Mouse (Mus musculus) layer of hippocampus, postnatal 25 days (tissue): Measurements from ENCODE around the gene Lmtk2. TPM values are rescaled to one million over a fixed set of nuclear protein-coding genes. Genes with fewer than 3 reads are reported as not detected.
A peak's percentile ranks its signal among the peaks of the same experiment; 100 is the strongest.

ENCODE experiments used
- DNase-seq, 2 experiments: peaks; one replicate each; pipeline ENCODE4 v3.0.0; 2022; ENCODE audit warnings: mixed read lengths in 2 of 2, low spot score in 1 of 2; ENCODE audit errors: extremely low spot score in 1 of 2
- total RNA-seq, 2 experiments: library from RNA; stranded (reverse); gene quantifications; 2 replicates each; pipeline ENCODE4 v1.2.3; 2021

Lmtk2 gene
- total RNA-seq, 2 experiments from 2014 or later: 92.3 to 94.2 TPM

DNA sequence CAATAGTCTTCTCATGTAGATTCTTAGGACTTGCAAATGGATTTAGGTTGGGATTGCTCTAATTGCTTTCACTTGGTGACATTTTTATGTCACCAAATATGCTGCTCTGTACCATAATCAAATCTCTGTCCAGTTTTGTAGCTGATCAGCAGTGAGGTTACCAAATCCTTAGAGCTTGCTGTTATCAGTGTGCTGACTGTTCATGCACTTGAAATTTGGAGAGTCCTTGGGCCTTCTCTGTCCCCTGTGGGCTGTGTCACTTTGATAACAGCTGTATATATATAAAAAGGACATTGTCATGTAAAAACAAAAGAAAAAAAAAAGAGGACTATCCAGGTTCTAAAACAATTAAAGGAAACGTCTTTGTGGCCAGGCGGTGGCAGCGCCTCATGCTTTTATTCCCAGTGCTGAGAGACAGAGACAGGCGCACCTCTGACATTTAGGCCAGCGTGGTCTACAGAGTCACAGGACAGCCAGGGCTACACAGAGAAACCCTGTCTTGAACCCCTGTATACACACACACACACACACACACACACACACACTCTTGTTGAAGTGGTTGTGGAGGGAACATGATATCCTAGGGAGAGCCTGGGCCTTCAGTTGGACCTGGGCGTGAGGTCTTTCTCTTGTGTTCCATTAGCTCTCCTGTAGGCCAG is 5.4 kb downstream of the Lmtk2 start:
- DNase-seq: no peak

DNA sequence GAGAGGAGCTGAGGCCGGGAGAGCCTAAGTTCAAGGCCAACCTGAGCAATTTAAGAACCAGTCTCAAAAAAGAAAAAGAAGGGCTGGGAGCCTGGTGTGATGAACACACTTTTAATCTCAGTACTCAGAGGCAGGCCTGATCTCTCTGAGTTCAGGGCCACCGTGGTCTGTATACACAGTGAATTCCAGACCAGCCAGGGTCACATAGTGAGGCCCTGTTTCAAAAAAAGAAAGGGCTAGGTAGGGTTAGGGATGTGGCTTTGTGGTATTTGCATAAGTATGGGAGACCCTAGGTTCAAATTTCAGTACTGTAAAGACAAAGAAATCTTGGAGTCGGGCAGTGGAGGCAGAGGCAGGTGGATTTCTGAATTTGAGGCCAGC is 5.9 kb downstream of the Lmtk2 start:
- no peak for DNase-seq

DNA sequence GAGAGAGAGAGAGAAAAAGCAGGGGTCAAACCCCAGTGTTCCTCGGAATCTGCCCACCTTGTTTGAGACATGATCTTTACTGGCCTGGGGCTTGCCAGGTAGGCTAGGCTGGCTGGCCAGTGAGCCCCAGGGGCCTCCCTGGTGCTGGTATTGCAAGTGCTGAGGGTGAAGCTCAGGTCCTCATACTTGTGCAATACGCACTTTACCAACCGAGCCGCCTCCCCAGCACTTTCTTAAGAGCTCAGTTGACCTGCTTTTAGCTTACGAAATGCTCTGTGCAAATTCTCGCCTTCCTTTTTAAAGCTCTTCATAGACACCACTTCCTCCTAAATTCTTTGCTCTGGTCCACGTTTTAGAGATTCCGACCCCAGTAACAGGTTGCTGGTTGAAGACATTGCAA is 9.0 kb downstream of the Lmtk2 start:
- DNase-seq: no peak

DNA sequence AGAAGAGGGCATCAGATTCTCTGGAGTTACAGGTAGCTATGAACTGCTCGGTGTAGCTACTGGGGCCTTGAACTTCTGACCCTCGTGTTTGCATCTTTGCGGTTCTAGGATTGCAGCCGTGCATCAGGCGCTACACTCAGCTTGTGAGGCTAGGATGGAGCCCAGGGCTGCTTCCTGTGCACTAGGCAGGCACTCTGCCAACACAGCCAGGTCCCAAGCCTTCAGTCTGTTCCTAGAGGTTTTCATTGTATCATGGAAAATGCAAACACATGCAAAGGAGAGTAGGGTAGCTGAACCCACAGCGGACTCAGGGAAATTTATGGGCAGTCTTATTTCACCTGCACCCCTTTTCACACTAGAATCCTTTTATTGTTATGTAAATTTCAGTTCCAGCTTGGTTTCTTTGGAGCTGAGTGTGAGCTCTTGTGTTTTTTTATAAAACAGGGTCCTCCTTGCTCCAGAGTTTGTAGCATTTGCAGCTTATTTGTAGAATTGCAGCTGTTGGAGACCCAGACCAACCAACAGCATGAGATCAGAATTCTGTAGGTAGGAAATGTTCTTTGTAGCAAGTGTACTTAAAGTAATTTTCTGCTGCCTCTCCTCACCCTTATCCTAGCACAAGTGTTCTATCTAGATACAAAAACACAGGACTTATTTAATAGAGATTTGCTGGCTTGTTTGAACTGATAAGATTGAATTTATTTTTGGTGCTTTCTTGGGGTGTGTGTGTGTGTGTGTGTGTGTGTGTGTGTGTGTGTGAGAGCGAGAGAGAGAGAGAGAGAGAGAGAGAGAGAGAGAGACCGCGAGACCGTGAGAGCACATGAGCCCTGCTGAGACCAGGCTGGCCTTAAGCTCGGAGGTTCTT is 12.6 kb downstream of the Lmtk2 start:
- DNase-seq: no peak

DNA sequence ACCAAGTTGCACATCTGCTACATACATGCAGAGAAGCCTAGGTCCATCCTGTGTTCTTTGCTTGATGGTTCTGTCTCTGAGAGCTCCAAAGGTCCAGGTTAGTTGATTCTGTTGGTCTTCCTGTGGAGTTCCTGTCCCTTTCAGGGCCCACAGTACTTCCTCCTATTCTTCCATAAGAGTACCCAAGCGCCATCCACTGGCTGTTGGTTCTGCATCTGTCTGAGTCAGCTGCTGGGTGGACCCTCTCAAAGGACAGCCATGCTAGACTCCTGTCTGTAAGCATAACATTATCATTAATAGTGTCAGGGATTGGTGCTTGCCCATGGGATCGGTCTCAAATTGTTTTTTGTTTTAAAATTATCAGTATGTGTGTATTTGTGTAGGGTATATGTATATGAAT is 13.8 kb downstream of the Lmtk2 start:
- no peak for DNase-seq

DNA sequence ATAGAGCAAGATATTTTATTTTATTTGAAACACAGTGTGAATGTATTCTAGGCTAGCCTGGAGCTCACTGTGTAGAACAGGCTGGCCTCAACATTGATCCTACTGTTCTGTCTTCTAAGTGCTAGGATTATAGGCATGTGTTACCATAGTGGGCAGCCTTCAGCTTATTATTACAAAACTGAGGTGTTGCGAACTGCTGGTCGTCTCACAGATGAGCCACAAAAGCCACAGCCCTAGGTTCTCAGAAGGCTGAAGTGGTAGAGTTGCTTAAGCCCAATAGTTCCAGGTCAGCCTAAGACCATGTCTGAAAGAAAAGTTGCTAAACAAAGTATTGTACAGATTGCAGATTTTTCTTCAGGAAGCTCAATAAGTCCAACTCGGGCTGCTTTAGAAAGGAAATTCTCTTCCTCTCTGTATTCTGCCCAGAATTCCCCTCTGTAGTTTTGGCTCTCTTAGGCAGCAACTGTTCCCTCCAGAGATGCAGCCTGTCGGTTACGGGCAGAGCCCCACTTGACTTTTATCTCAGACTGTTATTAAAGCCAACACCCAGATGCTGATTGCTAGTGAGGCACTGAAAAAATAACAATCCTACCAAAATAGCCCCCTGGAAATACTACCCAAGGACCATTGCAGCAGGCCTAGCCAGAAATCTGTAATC is 14.9 kb downstream of the Lmtk2 start:
- no peak for DNase-seq

DNA sequence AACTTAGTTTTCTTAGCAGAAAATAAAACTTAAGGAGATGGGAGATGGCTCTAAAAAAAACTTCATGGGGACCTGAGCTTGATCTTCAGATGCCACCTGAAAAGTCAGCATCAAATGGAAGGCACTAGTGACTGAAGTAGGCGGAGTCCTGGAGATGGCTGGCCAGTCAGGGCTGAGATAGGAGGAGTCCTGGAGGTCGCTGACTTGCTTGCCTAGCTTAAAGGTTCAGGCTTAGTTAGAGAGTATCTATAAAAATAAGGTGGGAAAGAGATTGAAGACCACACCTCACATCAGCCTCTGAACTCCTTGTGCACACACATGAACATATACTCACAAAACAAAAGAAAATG is 15.4 kb downstream of the Lmtk2 start:
- no peak for DNase-seq

DNA sequence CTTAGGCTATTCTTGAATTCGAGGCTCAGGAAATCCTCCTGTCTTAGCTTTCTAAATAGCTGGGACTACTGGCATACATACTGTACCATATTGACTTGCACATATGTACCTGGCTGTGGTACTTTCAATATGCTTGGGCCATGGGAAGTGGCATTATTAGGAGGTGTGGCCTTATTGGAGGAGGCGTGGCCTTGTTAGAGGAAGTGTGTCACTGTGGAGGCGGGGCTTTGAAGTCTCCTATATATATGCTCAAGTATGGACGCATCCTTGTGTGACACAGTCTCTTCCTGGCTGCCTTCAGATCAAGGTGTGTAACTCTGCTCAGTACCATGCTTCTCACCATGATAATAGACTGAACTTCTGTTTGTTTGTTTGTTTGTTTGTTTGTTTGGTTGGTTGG is 18.0 kb downstream of the Lmtk2 start:
- no peak for DNase-seq

DNA sequence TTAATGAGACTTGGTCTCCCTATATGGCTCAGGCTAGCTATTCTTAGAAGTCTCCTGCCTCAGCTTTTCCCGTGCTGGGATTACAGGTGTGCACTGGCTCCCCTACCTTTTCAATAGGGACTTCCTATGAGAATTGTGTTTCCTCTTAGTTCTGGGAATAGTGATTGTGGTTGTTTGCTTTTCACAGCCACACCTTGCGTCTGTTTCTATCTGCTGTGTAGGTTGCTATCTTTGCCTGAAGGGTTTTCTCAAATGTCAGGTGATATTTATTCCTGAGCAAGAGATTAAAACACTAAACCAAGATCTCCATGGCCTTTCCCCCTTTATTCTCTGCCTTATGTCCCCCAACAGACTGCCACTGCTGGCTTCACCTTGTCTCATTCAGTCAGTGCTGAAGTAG is 19.1 kb downstream of the Lmtk2 start:
- DNase-seq: no peak

DNA sequence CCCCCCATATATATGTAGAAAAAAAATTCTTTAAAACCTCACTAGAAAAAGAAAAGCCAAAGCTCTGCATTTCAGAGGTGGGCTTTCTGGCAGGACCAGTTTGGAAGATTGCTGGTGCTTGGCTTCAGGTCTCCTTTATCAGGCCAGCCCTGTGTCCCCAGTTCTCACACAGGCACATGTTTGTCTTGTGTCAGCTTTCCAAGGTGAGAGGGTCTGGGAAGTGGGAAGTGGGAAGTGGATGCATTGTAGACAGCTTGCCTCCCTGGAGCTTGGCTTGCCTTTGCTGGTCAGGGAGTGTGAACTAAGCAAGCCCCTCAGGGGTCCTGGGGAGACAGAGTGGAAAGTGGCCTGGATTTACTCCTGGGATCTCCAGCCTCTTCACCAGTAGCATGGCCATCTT is 21.3 kb downstream of the Lmtk2 start:
- no peak for DNase-seq

DNA sequence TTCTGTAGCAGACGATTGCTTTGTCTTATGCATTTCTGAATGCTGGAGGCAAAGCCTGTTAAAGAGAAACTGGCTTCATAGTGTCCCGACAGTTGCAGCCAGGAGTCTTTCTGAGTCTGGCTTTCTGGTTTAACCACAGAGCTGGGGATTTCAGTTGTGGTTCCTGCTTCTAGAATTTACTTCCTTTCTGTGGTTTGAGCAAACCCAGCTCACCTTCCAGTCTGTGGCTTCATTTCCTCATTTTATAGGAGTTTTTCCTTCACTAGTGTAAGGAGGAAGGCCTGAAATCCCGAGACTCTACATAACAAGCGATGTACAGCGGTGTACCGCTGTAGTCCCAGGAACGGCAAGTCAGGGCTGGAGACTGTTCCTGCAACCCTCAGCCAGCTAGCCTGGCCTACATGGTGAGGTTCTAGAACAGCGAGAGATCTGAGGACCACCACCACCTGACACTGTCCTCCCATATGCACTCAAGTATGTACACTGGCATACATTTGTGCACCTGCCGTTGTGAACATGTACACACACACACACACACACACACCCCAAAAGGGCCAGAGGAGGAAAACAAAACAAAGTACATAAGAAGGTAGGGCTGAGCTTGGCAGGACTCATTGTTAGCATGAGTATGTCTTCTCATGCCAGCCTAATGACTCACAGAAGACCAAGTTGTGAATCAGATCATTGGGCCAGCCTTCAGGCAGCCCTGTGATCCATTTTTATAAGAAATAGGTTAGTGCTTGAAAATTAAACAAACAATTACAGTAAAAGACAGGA is 25.9 kb downstream of the Lmtk2 start:
- DNase-seq: no peak

DNA sequence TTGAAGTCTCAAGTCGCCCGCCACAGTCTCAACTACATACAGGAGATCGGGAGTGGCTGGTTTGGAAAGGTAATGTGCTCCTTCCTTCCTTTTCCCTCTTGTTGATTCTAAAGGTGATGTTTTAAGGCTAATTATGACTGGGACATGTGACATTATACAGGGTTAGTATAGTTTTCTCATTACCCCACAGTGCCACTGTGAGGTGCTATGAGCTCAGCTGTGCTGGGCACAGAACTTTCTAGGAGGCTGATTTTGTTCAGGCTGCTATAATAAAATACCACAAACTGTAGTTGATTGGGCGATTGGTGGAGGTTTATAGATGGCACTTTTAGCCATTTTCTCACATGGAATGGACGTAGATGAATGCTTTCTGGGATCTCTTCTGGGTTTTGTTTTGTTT is 43.3 kb downstream of the Lmtk2 start:
- DNase-seq: no peak

DNA sequence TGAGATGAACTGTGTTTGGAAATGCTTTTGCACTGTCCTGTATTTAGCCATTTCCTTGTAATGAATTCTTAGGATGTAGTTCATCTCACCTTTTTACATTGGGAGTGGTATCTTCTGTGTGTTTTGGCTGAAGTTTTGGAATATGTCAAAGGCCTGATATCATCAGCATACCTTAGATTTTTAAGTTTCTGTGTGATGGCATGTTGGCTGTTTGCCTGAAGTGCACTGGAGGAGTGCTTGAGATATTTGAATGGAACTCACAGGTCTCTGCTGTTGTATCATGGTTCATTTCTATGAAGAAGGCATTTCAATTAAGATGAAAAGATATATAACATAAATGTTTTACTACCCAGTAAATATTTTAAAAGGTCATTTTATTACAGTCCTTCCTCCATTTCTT is 46.7 kb downstream of the Lmtk2 start:
- DNase-seq: no peak

DNA sequence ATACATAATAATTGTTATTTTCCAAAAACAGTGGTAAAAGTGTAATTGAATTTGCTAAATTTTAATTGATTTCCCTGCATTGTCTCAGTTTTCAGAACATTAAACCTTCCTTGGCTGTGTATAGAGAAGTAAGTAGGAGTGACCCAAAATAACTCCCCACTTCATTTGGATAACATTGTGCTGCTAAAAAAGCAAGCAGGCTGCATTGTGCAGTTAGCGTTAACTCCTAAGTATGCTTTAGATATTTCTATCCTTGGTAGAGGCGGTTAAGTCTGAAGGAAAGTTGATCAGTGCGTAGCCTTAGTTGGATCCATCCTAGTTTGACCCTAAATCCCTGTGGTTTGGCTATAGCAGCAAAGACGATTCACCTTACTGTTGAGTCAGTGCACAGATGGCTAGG is 49.3 kb downstream of the Lmtk2 start:
- no peak for DNase-seq

DNA sequence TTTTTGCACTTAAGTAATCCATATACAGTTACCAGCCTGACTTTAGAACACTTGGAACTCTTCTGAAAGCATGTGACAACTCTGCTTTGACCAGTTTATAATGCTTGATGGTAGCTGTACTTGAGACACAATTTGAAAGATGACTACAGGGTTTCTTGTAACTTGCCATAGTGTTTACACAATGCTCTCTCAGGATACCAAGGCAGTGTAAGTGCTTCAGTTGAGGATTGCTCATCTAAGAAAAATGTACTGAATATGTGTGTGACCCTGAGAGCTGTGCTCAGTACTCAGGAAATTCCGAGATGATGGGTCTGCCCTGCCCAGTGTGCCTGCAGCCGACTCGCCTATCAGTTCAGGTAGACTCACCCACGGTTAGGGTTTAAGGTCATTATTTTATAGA is 51.0 kb downstream of the Lmtk2 start:
- no peak for DNase-seq

DNA sequence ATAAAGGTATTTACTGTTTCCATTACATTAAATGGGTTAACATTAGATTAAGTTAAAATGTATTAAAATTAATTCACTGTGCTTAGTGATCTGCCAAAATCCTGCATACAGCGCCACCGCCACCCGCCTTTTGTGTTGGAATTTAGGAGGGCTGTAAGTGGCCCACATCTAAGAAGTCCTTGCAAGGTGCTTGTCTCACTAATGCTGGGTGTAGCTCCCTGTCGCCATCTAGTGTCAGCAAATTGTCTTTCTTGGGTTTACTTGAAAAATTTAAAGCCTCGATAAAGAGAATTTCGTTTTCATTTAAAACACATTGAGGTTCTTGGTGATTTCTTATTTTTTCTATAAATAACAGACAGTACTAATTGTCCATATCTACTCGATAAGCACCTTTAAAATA is 54.3 kb downstream of the Lmtk2 start:
- peak in 1 of 2 experiments; percentile 73 for DNase-seq

DNA sequence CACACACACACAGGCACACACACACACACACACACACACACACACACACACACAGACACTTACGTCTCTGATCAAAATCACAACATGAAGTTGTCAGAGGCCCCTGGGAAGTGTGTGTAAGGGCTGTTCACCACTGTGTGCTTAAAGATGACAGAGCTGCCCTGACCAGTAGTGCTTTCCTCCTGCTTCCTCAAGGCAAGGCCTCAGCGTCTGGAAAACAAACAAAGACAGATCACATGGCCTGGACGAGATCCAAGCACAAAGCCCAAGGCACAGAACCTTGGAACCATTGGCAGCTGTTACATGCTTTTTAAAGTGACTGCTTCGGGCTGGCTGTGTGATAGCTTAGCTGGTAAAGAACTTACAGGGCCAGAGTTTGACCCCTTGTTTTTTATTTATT is 58.4 kb downstream of the Lmtk2 start:
- DNase-seq: peak in 1 of 2 experiments; percentile 46

DNA sequence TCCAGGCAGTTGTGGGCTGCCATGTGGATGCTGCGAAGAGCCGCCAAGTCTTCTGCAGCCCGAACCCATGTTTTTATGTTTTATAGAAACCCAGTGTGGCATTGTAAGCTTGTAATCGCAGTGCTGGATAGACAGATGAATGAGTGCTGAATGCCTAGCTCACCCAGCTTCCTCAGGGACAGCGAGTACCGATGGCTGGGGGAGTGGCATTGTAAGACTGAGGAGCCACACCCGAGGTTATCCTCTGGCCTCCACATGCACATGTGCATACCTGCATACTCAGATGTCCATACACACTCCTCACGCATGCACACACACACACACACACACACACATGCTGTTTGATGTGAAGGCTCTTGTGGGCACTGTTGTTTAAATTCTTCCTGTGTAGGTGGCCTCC is 58.9 kb downstream of the Lmtk2 start:
- no peak for DNase-seq

DNA sequence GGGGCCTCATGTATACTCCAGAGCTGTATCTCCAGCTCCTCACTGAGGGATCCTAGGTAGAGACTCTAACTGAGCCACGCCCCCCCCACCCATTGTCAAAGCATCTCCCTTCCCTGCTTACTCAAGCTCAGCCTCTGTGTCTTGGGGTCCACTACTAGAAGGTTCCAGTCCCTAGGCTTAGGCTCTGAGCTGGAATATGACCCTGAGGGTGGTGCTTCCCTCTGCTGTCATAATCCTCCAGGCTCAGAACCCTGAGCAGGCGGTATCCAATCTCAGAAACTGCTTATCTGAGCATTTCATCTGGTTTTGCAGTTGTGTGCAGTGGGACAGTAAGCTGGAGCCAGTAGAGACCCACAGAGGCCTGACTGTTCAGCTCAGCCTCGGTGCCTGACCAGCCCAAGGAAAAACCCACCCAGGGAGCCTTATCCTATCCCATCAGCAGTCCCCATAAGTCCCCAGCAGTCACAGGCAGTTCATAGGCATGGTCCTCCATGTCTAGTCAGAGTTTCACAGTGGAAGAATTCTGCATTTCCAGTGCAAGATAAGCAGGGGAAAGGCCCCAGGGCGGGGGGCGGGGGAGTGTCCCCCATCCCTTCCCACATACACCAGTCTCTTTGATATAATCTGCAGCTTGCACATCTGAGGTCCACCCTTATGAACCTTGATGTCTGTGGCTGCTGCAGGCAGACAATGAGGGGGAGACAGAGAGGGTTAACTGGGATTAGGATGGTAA is 62.0 kb downstream of the Lmtk2 start:
- no peak for DNase-seq

DNA sequence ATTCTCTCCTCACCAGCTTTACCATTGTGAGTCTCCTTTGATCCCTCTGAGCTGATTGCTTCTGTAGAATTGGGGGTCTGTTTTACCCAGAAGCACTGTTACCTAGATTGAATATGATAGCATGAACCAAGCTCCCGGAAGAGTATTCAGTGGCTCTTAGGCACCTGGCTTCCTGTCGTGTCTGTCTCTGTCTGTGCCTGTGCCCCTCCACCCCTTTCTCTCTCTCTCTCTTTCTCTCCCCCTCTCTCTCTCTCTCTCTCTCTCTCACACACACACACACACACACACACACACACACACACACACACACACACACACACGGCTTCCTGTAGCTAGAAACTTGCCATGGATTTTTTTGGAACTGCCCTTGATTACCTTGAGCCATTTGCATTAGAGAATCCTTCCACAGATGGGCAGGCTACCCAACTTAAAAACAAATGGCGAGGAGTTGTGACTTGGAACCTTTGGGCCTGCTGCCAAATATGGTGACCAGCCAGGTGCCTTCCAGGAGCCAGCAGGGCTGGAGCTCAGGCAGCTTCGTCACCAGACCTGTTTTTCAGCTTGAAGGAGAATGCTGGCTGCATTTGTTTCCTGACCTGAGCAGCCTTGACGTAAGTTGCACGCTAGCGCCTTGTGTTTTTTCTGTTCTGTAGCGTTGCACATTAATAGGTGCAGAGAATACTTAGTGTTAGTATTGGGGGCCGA is 62.7 kb downstream of the Lmtk2 start:
- no peak for DNase-seq
